Mouse (Mus musculus) cerebellum, adult 2 months (tissue): ENCODE measurements around the gene Pfn1. TPM values are rescaled to one million over a fixed set of nuclear protein-coding genes. Genes with fewer than 3 reads are reported as not detected.

Source experiments
- DNase-seq, 2 experiments: peaks; one replicate each; pipeline ENCODE4 v3.0.0; 2021
- H3K27ac ChIP-seq: fragments of 200-500 bp; 2 replicates; pipeline ENCODE4 v1.5.1; 2012; ENCODE audit warnings: low read length, control low read depth, inconsistent platforms; ENCODE audit not compliant: insufficient read depth
- H3K27me3 ChIP-seq: fragments of 200-500 bp; 2 replicates; pipeline ENCODE4 v1.6.1; 2012; ENCODE audit warnings: inconsistent platforms, mild to moderate bottlenecking, low read length, moderate library complexity; ENCODE audit not compliant: control insufficient read depth, insufficient read depth
- H3K4me1 ChIP-seq: fragments of 200-500 bp; 2 replicates; pipeline ENCODE4 v1.6.1; 2011; ENCODE audit warnings: low read length; ENCODE audit not compliant: control insufficient read depth, insufficient read depth
- H3K4me3 ChIP-seq: fragments of 200-500 bp; replicated peaks from 2 replicates; pipeline ENCODE3; 2011; ENCODE audit warnings: mild to moderate bottlenecking, low read depth, low read length, control low read depth; ENCODE audit not compliant: insufficient read depth
- CTCF ChIP-seq: fragments of 200-500 bp; IDR thresholded peaks from 2 replicates; pipeline ENCODE4 v1.5.1; 2011; ENCODE audit warnings: low read depth, mild to moderate bottlenecking, control low read depth, low read length, moderate library complexity, borderline replicate concordance; ENCODE audit not compliant: insufficient read depth
- POLR2A ChIP-seq: fragments of 200-500 bp; IDR thresholded peaks from 2 replicates; pipeline ENCODE4 v1.6.1; 2011; ENCODE audit warnings: low read length, control low read depth, borderline replicate concordance; ENCODE audit not compliant: insufficient read depth
- WGBS: fragments of 180-500 bp; shearing (Covaris S2); methylation state at CpG from one replicate; pipeline ENCODE4 v1.1.7; 2018; 5-methylcytosine and 5-hydroxymethylcytosine counted together
- polyA plus RNA-seq: library from polyadenylated mRNA; depleted of rRNA; stranded (reverse); fragments of >200 nt; gene quantifications from 2 replicates; pipeline ENCODE4 v1.2.3, GENCODE M21; 2012; rRNA removed

The Pfn1 gene
- polyA plus RNA-seq, 1 experiment, result 305 TPM

DNA sequence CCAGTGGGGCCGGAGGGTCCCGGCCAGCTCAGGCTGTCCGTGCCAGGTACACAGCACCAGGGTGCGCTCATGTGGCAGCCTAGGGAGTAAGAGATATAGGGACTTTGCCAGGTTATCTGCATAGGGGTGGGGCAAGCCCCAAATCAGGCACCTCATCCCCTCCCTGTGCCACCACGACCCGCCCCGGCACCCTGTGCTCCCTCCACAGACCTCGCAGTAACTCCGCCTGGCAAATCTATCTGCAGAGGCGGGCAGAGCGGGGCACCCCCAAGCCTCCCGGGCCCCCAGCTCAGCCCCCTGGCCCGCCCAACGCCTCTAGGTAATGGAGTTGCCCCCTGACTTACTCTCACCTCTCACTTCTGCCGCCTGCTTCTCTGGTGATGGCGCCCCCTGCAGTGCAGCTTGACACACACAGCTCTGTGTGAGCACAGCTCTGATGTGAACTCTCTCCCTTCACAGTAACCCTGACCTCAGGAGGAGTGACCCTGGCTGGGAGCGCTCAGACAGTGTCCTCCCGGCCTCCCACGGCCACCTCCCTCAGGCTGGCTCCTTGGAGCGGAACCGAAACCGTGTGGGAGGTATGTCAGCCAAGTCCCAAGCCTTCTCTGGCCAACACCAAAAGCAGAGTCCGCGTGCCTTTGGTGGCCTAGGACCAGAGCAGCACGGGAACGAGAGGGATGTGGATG lies 45.9 kb downstream of the Pfn1 start:
- DNase-seq, result no peak
- WGBS, result 81% methylated on average over 26 of the region's 26 CpGs
- Histone ChIP-seq H3K27ac (no peak overlapping the region), H3K4me3 (no peak overlapping the region), H3K27me3 (no peaks in the 10 kb centered on the region), H3K4me1 (no peaks in the 10 kb centered on the region)
- no peak for TF ChIP-seq POLR2A
- peak; percentile 25; the same call in 1 of the 2 replicates for TF ChIP-seq CTCF

DNA sequence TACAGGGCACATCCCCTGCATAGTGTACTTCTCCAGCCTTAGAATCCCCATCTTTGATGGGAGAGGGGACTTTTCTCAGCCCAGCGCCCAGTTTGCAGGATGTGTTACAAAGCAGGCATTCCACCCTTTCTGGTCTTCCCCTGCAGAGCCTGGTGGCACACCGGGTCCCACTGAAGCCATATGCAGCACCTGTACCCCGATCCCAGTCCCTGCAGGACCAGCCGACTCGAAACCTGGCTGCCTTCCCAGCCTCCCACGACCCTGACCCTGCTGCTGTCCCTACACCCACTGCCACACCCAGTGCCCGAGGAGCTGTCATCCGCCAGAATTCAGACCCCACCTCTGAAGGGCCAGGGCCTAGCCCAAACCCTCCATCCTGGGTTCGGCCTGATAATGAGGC lies 46.8 kb downstream of the Pfn1 start:
- DNase-seq, result no peak
- TF ChIP-seq CTCF (no peak), POLR2A (no peak)
- no peaks in the 10 kb centered on the region for H3K4me1 ChIP-seq

DNA sequence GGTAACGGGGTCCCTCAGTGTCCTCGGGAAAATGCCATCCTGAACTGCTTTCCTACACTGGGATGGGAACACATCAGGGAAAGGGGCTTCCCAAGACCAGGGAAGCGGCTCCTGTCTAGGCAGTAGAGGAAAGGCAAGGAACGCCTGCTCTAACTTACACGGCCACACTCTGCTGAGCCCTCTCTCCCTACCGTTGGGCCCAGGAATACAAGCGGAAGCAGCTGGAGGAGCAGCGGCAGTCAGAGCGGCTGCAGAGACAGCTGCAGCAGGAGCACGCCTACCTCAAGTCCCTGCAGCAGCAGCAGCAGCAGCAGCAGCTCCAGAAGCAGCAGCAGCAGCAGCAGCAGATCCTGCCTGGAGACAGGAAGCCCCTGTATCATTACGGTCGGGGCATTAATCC lies 47.7 kb downstream of the Pfn1 start:
- 77% methylated on average over 12 of the region's 12 CpGs for WGBS
- Histone ChIP-seq H3K27ac (no peak overlapping the region), H3K4me1 (no peaks in the 10 kb centered on the region), H3K27me3 (no peaks in the 10 kb centered on the region), H3K4me3 (no peak overlapping the region)
- no peak for TF ChIP-seq POLR2A
- no peak for TF ChIP-seq CTCF
- no peak for DNase-seq

More for the DNA sequence above, 46.8 kb downstream of the Pfn1 start:
- Histone ChIP-seq H3K4me3 (no peak overlapping the region), H3K27ac (no peak overlapping the region), H3K27me3 (no peaks in the 10 kb centered on the region)
- 78% methylated on average over 9 of the region's 9 CpGs for WGBS

DNA sequence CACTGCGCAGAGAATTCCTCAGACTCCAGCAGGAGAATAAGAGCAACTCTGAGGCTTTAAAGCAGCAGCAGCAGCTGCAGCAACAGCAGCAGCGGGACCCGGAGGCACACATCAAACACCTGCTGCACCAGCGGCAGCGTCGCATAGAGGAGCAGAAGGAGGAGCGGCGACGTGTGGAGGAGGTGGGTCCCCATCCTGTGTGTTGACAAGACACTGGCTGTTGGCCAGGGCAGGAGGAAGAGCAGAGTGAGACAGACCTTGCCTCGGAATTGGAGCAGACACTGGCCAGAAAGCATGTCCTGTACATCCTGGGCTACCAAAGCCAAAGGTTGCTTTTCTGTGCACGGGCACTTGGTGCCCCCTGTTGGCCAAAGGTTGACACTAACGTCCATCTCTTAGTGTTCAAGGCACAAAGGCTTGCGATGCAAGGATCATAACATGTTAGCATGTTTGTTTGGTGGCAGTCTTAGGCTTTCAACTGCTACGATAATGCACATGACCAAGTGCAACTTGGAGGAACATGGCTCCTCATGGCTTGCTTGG lies 49.3 kb downstream of the Pfn1 start:
- 29% methylated on average over 14 of the region's 14 CpGs for WGBS
- Histone ChIP-seq H3K4me3 (no peak overlapping the region), H3K27me3 (no peaks in the 10 kb centered on the region), H3K27ac (no peak overlapping the region), H3K4me1 (no peaks in the 10 kb centered on the region)
- peak; percentile 74 to 82 for DNase-seq
- peak; percentile 99 for TF ChIP-seq CTCF
- TF ChIP-seq POLR2A, result no peak

Other genes starting within 250 kb of the Pfn1 start
- gene Pelp1, start 244.6 kb downstream of the Pfn1 start, polyA plus RNA-seq, result 18.3 and 20.1 TPM in 2 replicates
- 70.5 and 79.7 TPM in 2 replicates for gene Arrb2, start 222.0 kb downstream of the Pfn1 start, polyA plus RNA-seq
- 20.4 and 20.5 TPM in 2 replicates for gene Med11, start 202.7 kb downstream of the Pfn1 start, polyA plus RNA-seq
- gene Zmynd15, start 195.2 kb downstream of the Pfn1 start, polyA plus RNA-seq, result 0.21 and 0.25 TPM in 2 replicates
- gene Cxcl16, start 194.7 kb downstream of the Pfn1 start, polyA plus RNA-seq, result 1.8 and 2.6 TPM in 2 replicates
- 0.54 TPM in 2 replicates for gene Tm4sf5, start 149.4 kb downstream of the Pfn1 start, polyA plus RNA-seq
- gene Vmo1, start 140.0 kb downstream of the Pfn1 start, polyA plus RNA-seq, result 0.30 TPM in 1 of 2 replicates, not detected in the other
- gene Gltpd2, start 135.4 kb downstream of the Pfn1 start, polyA plus RNA-seq, result 0.11 TPM in 1 of 2 replicates, not detected in the other
- gene Psmb6, start 129.3 kb downstream of the Pfn1 start, polyA plus RNA-seq, result 319 TPM in 2 replicates
- gene Gm40193, start 121.7 kb downstream of the Pfn1 start, polyA plus RNA-seq, result not detected in 2 replicates
- gene Pld2, start 114.6 kb downstream of the Pfn1 start, polyA plus RNA-seq, result 19.2 and 21.3 TPM in 2 replicates
- gene Mink1, start 91.8 kb downstream of the Pfn1 start, polyA plus RNA-seq, result 222 and 224 TPM in 2 replicates
- not detected in 2 replicates for gene 4930544D05Rik, start 38.8 kb downstream of the Pfn1 start, polyA plus RNA-seq
- gene Chrne, start 35.4 kb downstream of the Pfn1 start, polyA plus RNA-seq, result 0.10 and 0.25 TPM in 2 replicates
- not detected in 2 replicates for gene Gp1ba, start 15.5 kb downstream of the Pfn1 start, polyA plus RNA-seq
- gene Rnf167, start 7.4 kb downstream of the Pfn1 start, polyA plus RNA-seq, result 143 and 152 TPM in 2 replicates
- 184 and 191 TPM in 2 replicates for gene Slc25a11, start 7.2 kb downstream of the Pfn1 start, polyA plus RNA-seq
- gene Eno3, start 2.6 kb upstream of the Pfn1 start, polyA plus RNA-seq, result 35.0 and 35.9 TPM in 2 replicates
- 84.3 and 93.2 TPM in 2 replicates for gene Spag7, start 14.8 kb upstream of the Pfn1 start, polyA plus RNA-seq
- gene Camta2, start 33.5 kb upstream of the Pfn1 start, polyA plus RNA-seq, result 108 TPM in 2 replicates
- 4.0 and 4.6 TPM in 2 replicates for gene Inca1, start 45.5 kb upstream of the Pfn1 start, polyA plus RNA-seq
- gene Kif1c, start 45.9 kb upstream of the Pfn1 start, polyA plus RNA-seq, result 55.9 and 65.6 TPM in 2 replicates
- 10.4 and 11.1 TPM in 2 replicates for gene Zfp3, start 109.6 kb upstream of the Pfn1 start, polyA plus RNA-seq
- gene Scimp, start 157.9 kb upstream of the Pfn1 start, polyA plus RNA-seq, result 0.10 TPM in 1 of 2 replicates, not detected in the other
- 35.4 and 35.9 TPM in 2 replicates for gene Rabep1, start 190.1 kb upstream of the Pfn1 start, polyA plus RNA-seq